Mouse (Mus musculus) erythroid progenitor cell, adult 5-6 weeks (primary cell): Measurements from ENCODE around the gene Bbs1. TPM values are rescaled to one million over a fixed set of nuclear protein-coding genes. Genes with fewer than 3 reads are reported as not detected.
"Not testable (repeated sequence)": the region's sequence is repeated elsewhere in the genome, so short reads cannot be mapped to it uniquely, and the experiment has no call there.

Experiments
- ATAC-seq: replicated peaks from 2 replicates; pipeline ENCODE4 v1.8.0; 2016; ENCODE audit warnings: moderate number of reproducible peaks, mild to moderate bottlenecking, moderate TSS enrichment, inconsistent platforms; ENCODE audit not compliant: poor library complexity, low FRiP score, severe bottlenecking
- total RNA-seq, 2 experiments: library from RNA; stranded (forward) in 1 of 2; stranded (reverse) in 1 of 2; fragments of 150-400 nt in 1 of 2; fragments of 186-747, 209-891 nt in 1 of 2; gene quantifications; 2 replicates each; pipeline versions ENCODE4 v1.2.3 to v1.2.4; 2015 to 2017; ENCODE audit warnings: low replicate concordance in 2 of 2

The Bbs1 gene
- total RNA-seq, 2 experiments from 2014 or later: 0.42 to 4.5 TPM

DNA sequence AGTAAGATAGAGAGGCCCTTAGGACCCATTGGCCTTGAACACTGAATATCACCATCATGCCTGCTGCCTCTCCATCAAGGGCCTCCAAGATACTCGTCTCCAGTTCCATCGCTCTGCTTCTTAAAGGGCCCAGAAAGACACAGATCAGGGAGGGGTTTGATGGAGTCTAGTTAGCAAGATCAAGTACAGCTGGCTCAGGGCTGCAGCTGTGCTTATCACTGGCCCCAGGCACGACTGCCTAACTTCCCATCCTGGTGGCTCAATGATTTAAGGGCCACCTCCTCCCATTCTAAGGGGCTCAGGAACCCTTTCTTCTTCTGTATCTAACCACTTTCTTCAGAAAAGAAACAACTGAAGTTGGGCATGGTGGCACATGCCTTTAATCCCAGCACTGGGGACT lies 14.6 kb downstream of the Bbs1 start:
- ATAC-seq: peak; percentile 83

DNA sequence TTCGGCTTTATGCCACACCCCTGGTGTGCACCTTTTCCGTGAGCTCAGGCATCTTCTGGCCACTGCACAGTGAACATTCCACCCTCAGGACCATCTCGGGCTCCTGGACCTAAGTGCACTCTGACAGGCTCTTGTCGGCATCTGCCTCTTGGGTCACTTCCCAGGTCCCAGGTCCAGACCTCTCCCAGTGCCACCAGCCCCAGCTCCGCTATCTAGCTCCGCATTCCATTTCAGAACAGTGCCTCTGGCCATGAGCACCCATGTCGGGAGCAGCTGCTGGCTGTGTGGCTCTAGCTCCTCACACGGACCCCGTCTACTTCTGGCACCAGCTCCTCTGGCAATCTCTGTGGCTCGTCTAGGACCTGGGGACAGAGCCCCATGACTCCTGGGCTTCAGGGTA lies 16.6 kb downstream of the Bbs1 start:
- ATAC-seq: no peak

DNA sequence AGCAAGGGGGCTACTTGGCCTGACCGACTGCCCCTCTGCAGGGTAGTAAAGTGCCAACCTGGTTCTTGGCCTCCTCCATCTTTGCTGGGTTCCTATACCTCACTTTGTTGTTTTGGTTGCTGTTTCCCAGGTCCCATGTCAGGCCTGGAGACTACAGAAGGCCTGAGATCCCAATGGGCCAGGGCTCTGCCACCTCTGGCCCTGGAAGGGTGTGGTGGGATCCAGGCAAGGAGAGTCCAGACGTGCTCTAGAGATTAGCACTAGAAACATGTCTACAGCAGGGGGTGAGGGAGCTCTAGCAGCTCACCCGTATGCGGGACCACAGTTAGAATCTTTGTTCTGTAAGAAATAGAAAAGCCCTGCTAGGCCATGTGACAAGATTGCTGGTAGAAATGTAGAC lies 22.5 kb downstream of the Bbs1 start:
- peak; percentile 88 for ATAC-seq

DNA sequence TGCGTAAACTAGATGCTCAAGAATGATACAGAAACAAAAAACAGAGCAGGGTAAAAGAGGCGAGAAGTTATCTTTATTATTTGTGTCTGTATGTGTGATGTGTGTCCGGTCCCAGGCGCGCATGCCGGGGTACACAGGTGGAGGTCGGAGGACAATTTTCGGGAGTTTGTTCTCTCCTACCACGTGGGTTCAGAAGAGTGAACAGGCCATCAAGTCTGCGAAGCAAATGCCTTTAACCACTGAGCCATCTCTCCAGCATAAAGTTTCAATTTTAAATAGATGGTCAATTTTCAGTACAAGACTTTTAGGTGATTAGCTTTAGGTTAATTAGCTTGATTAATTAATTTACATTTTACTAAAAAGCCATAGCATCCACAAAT lies 27.1 kb downstream of the Bbs1 start:
- no peak for ATAC-seq

DNA sequence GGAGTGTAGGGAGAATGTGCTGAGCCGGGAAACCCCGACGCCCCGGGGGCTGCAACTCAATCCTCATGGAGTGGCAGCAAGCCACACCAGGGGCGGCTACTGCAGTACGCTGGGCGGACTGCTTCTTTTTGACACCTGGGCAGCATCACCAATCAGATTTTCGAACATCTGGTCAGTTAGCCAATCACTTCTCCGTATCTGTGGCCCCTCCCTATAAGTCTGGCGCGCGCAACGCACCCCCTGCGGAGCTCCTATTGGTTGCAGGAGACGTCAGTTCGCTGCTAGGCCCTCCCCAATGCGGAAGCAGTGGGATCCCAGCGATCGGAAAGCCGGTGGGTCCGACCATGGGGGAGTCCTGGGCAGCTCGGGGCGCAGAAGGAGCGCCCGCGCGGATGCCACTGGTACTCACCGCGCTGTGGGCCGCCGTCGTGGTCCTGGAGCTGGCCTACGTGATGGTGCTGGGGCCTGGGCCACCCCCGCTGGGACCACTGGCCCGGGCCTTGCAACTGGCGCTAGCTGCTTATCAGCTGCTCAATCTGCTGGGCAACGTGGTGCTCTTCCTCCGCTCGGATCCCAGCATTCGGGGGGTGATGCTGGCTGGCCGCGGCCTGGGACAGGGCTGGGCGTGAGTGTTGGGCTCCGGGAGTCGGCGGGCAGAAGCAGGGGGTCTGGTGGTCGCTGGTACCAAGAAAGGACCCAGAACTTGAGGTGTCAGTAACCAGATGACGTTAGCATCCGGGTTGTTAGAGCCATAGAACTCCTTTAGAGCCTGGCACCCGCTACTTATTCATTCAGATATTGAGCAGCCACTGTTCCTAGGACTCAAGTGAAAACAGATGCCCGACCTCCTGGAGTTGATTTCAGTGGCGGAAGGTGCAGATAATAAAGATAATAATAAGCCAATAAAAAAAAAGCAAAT lies 27.8 kb downstream of the Bbs1 start, which contains the start of gene Zdhhc24:
TSS of gene Zdhhc24 (plus strand) at position 264 of the 919 bp plus-strand sequence.
- peak; percentile 96 for ATAC-seq

DNA sequence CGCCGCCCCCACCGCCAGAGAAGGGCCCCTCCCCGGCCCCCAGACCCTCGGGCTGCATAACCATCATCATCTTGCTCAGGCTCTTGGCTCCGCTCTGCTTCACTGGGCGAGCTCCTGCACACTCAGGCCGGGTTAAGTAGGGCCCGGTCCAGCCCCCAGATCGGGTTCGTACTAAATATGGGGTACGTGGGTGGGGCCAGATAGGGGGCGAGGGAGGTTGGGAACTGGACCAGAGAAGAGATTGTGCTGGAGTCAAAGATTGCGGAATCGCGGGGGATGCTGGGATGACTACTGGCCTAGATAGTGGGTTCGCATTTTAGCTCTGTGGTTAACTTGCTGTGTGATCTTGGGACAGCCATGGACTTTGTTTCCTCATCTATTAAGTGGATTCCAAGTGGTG lies 28.6 kb downstream of the Bbs1 start, which contains the start of gene Actn3:
TSS of gene Actn3 (minus strand) at position 125 of the 400 bp plus-strand sequence.
- peak; percentile 18 for ATAC-seq

DNA sequence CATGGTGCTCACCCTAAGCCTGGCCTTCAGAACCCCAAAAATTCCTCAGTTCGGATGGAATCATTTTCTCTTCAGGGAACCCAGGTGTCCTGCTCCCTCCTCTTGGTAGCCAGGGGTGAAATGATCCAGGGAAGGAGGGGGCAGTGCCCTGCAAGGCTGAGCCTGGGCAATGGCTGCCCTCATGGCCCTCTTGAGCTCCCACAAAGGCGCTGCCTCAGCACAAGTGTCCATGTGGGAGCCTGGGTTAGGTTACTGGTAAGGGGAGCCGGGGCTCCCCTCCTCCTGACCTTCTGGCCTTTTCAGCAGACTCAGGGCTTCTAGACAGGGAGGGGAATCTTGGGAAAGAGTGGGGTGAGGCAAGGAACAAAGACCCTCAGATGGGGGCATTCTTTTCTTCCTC lies 29.7 kb downstream of the Bbs1 start:
- ATAC-seq: no peak

DNA sequence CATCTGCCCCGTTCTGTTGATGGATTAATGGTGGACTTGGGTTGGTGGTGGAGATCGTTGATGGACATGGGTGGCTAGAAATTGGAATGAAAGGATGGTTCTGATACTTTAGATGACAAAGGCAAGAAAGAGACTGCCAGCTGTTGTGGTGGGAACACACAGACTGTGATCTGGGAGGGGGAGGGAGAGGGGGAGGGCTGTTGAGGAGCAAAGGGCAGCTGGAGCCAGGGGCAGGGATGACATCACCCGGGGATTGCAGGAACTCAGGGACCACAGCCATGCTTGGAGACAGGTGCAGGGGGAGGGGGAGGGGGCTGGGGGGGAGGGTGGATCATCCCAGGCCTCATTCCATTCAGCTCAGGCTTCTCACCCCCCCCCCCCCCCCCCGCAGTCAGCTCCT lies 30.2 kb downstream of the Bbs1 start:
- ATAC-seq: no peak

DNA sequence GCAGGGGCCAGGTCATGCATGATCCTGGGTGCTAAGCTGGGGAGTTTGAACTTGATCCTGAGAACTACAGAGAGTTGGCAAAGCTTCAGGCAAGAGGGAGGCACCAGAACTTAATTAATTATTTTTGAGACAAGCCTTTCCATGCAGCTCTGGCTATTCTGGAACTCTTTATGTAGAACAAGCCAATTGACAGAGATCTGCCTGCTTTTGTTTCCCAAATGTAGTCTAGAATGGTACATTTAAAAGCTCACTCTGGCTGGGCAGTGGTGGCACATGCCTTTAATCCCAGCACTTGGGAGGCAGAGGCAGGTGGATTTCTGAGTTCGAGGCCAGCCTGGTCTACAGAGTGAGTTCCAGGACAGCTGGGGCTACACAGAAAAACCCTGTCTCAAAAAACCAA lies 31.8 kb downstream of the Bbs1 start:
- not testable (repeated sequence) for ATAC-seq

DNA sequence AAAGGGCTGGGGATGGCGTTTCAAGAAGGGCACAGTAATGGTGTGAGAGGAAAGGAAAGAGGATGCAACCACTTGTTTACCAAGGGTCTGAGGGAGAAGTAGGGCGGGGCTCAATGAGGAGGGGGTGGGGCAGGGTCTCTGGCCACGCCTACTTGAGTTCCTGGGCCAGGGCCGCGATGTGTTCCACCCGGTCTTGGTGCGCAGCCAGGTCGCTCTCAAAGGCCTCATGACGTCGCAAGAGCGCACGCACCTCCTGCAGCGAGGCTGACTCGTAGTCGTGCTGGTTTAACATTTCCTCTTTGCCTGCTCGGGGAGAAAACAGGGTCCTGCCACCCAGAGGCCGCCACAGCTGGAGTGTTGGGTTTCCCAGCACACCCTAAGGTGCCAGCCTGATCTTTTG lies 41.3 kb downstream of the Bbs1 start:
- no peak for ATAC-seq

DNA sequence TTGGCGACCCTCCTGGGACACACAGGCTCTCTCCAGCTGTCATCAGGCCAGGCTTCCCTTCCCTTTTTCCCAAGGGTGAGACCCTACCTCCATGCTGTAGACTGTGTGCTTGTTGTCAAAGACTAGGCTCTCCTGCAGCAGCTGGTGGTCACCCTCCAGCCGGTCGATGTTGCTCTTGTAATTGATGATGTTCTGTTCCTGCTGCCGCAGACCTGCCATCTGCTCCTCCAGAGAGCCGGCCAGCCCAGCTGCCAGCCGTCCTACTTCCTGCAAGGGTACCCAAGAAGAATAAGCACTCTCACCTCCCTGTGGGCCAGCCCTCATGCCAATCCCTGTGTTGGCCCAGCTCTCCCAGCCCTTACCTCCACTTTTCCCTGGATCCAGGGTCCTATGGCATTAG lies 43.4 kb downstream of the Bbs1 start:
- no peak for ATAC-seq

DNA sequence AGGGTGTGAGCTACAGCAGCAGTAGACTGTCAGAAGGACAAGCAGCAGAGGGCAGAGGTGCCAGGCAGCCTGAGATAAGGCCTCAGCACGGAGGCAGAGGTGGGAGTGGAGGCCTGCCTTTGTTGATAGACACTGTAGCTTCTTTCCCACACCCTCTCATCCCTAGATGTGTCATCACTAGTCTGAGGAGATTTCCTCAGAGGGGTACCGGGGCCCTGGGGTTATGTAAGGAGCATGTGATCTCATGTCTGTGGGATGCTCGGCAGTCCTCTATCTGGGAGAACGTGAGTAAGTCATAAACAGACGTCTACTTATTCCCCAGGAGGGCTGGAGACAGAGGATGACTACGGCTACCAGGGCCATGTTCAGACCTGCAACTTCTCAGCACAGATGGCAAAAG lies 47.3 kb downstream of the Bbs1 start:
- peak; percentile 93 for ATAC-seq

DNA sequence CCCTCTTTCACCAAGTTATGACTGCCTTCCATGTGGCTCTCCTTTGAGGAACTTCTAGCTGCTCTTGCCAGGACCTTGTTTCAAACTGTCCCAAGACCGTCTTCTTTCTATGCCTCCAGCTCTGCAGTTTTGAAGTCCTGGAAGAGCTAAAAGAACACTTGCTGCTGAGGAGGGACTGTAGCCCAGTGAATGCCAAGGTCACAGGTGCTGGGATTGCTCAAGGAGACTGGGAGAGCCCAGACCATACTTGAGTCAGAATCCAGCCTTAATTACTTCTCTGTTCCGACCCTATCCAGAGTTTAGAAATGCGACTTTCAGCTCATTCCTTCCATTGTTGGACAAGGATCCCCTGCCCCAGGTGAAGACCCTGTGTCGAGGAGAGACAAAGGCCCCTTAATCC lies 50.5 kb downstream of the Bbs1 start:
- no peak for ATAC-seq

DNA sequence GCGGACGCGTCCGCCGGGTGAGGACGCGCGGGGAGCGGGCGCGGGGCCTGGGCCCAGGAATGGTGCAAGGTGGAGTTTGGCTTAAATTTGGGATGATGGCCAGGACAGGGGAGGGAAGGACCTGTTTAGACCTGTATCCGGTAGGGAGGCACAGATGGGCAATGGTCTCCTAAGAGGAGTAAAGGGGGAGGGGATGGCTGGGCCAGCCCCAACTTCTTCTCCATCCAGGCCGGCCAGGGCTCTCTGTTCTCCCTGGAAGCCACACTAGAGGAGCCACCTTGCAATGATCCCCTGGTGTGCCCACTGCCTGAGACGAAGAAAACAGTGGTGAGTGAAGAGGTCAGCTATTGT lies 51.0 kb downstream of the Bbs1 start:
- ATAC-seq: no peak

DNA sequence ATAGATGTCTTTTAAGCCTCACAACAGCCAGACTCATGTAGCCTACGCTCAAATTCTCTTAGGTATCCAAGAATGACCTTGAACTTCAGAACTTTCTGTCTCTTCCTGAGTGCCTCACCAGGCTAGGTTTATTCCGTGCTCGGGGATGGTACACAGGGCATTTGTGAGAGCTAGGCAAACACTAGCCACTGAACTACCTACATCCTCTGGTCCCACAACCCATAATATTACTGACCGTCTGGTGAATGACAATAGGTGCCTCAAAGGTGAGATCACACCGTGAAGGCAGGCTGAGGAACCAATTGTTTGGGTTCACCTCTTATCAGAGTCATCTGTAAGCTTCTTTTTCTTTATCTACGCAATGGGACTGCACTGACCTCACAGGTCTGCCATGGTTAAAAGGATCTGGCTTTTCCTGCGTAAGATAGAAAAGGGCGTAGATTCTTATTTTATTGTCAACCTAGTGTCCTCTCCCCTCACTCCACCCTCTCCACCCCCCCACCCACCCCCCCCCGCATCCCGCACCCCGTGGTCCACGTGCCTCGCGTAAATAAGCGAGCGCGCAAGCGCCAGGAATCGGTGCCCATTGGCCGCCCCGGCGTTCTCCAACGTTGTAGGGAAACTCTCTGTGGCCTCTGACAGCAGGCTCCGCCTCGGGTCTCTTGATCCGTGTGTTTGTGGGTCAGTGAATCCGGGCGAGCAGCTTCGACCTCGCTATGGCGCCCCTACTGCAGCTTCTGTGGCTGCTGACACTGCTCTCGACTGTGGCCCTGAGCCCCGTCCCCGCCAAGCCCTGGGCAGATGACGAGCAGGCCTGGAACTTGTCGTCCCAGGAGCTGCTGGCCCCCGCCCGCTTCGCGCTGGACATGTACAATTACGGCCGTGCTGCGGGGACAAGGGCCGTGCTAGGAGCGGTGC lies 51.6 kb downstream of the Bbs1 start, which contains the start of gene Ctsf:
TSS of gene Ctsf (plus strand) at position 579 of the 918 bp plus-strand sequence.
- peak; percentile 36; the same call in 1 of the 2 replicates for ATAC-seq

DNA sequence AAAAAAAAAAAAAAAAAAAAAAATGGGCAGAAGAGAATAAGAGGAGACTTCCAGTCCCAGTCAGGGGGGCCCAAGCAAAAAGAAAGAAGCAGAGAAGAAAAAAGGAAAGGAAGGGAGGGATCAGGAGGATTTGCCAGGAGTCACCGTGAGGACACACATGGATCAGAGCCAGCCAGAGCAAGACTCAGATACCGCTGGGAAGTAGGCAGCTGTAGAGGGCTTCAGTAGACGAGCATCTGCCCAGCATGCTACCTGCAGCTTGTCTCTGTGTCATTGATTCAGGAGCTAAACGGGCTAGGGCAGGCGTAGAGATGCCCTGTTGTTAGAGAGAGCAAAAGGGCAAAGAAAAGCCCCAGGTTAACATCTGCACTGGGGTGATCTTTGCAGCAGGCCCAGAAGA lies 56.1 kb downstream of the Bbs1 start:
- no peak for ATAC-seq

DNA sequence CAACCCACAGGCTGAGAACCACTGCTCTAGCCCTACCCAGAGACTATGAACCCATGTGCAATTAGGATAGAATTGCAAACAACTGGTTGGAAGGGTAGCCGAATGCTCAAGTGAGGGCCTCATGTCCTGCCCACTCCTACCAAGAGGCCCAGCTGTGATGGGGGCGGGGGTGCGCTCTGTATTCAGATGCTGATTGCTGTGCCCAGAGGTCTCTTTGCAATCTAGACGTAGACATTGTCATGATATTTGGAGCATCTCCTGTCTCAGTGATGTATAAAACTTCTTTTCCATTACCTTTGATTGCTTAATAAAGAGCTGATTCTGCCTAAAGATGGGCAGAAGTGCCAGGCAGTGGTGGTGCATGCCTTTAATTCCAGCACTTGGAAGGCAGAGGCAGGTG lies 56.6 kb downstream of the Bbs1 start:
- ATAC-seq: no peak

DNA sequence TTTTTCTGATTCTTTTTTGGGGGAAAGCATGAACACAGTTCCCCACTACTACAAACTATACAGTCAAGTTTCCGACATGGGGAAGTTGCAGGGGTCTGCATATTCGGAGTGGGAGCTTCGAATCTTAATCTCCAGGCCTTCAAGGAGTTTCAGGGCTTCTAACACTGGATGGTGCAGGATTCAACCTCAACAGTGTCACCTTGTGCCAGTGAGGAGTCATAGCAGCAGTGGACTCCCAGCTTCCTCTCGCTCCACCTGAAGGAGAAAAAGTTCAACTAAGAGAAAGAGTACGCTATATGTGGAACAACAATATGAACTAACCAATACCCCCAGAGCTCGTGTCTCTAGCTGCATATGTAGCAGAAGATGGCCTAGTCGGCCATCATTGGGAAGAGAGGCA lies 58.9 kb downstream of the Bbs1 start:
- ATAC-seq: peak; percentile 90

DNA sequence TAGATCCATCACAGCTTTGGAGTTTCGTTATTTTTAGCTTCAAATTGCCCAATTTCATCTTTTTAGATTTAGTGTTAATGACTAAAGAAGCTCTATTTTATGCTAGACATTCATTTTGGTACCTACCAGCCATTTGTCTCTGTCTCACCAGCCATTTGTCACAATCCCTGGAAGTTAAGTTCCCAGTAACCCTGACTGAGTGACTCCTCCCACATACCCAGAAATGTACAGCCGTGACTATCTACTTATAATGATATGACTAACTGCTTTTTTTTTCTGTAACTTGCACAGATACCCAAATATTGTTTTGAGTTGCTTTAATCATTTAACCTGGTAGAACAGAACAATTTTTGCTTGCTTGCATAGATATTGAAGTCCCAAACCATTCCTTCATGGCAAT lies 60.6 kb downstream of the Bbs1 start:
- ATAC-seq: no peak

DNA sequence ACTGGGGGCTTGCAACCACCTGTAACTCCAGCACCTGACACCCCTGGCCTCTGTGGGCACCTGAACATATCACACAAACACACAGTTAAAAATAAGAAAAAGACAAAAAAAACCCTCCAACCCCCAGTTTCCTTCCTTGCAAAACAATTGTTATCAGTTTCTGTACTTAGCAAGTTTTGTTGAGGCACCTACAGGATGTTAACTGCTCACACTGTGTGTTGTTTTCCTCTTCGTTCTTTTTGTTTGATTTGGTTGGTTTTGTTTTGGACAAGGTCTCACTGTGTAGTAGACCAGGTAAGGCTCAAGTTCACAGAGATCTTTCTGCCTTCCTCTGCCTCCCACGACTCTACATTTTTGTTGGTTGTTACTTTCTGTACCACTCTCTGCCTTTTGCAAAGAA lies 63.8 kb downstream of the Bbs1 start:
- ATAC-seq: no peak

DNA sequence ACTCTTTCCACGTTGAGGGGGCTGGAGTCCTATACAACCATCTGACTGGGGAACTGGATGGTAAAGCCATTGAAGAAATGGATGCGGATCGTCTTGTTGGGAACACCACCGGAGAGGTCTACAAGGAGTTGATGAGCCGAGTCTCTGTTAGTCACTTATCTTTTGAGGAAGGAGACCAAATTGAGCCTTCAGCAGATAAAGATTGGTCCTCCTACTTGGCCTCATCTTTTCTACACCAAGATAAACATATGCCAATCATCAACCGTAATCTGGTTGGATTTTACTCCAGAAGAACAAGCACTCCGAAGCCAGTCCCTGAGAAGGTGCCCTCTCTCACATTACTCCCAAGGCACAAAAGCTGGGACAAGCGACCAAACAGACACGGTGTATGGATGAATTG lies 65.6 kb downstream of the Bbs1 start:
- no peak for ATAC-seq
